Mouse (Mus musculus) gastrocnemius, postnatal 4 days (tissue): Measurements from ENCODE around the gene Rpl24. TPM values are rescaled to one million over a fixed set of nuclear protein-coding genes. Genes with fewer than 3 reads are reported as not detected.

Experiments
- DNase-seq, 2 experiments: peaks; one replicate each; pipeline ENCODE4 v3.0.0; 2021 to 2022; ENCODE audit warnings: low spot score in 2 of 2, mixed read lengths in 2 of 2
- total RNA-seq, 2 experiments: library from RNA; stranded (reverse); gene quantifications; 2 replicates each; pipeline ENCODE4 v1.2.3; 2021

The Rpl24 gene
- total RNA-seq, 2 experiments from 2014 or later, result 945 to 977 TPM

GRCm38 (mm10) chr16:55969147-55969546 is 3.1 kb downstream of the Rpl24 start:
- DNase-seq, result peak in 1 of 2 experiments; percentile 32

- DNase-seq, result no peak
Observed at GRCm38 (mm10) chr16:55970416-55970815, 4.3 kb downstream of the Rpl24 start.

GRCm38 (mm10) chr16:55971735-55972615 is 5.9 kb downstream of the Rpl24 start:
- no peak for DNase-seq

- DNase-seq, result no peak
Observed at GRCm38 (mm10) chr16:55972626-55973201, 6.6 kb downstream of the Rpl24 start.

GRCm38 (mm10) chr16:55973431-55974255 is 7.6 kb downstream of the Rpl24 start, which contains the start of gene Zbtb11:
Zbtb11 (plus strand) TSS chr16:55973883.
- DNase-seq, result peak; percentile 100

GRCm38 (mm10) chr16:55974256-55974902 is 8.3 kb downstream of the Rpl24 start:
- DNase-seq, result peak; percentile 90 to 93

GRCm38 (mm10) chr16:55974903-55975285 is 8.8 kb downstream of the Rpl24 start:
- no peak for DNase-seq

GRCm38 (mm10) chr16:55986001-55986400 is 19.9 kb downstream of the Rpl24 start:
- DNase-seq, result no peak

GRCm38 (mm10) chr16:55990311-55990710 is 24.2 kb downstream of the Rpl24 start:
- no peak for DNase-seq

GRCm38 (mm10) chr16:55994235-55994634 is 28.2 kb downstream of the Rpl24 start:
- no peak for DNase-seq

GRCm38 (mm10) chr16:56006798-56007197 is 40.7 kb downstream of the Rpl24 start:
- no peak for DNase-seq

GRCm38 (mm10) chr16:56008862-56009261 is 42.8 kb downstream of the Rpl24 start:
- no peak for DNase-seq

GRCm38 (mm10) chr16:56012789-56013743 is 47.0 kb downstream of the Rpl24 start:
- no peak for DNase-seq

GRCm38 (mm10) chr16:56014076-56014475 is 48.0 kb downstream of the Rpl24 start:
- no peak for DNase-seq

GRCm38 (mm10) chr16:56019660-56020059 is 53.6 kb downstream of the Rpl24 start:
- DNase-seq, result no peak

Other genes starting within 250 kb of the Rpl24 start
- gene Nfkbiz, start 127.4 kb upstream of the Rpl24 start, total RNA-seq, result 1 to 10 TPM; 2.7 to 3.0 TPM
- under 1 TPM; 0.39 TPM for gene Nxpe3, start 71.0 kb upstream of the Rpl24 start, total RNA-seq
- 1 to 10 TPM; 5.4 to 7.9 TPM for gene Cep97, start 31.4 kb upstream of the Rpl24 start, total RNA-seq
- 10 to 100 TPM in 1 of 2 experiments, 1 to 10 TPM in 1; 9.5 to 11.5 TPM for gene Zbtb11, start 7.6 kb downstream of the Rpl24 start, total RNA-seq
- gene Pcnp, start 63.5 kb downstream of the Rpl24 start, total RNA-seq, result 10 to 100 TPM; 59.0 to 66.2 TPM
- 10 to 100 TPM in 1 of 2 experiments, 1 to 10 TPM in 1; 8.7 to 10.4 TPM for gene Trmt10c, start 71.5 kb downstream of the Rpl24 start, total RNA-seq
- gene Senp7, start 82.1 kb downstream of the Rpl24 start, total RNA-seq, result 10 to 100 TPM; 27.3 to 28.4 TPM
- 1 to 10 TPM in 1 of 2 experiments, under 1 TPM in 1; 0.83 to 1.1 TPM for gene Impg2, start 238.0 kb downstream of the Rpl24 start, total RNA-seq